Mouse (Mus musculus) left cerebral cortex, postnatal 25 days (tissue): ENCODE data around the gene Cldn34b4. TPM values are rescaled to one million over a fixed set of nuclear protein-coding genes. Genes with fewer than 3 reads are reported as not detected.

Source experiments
- DNase-seq, 2 experiments: peaks; one replicate each; pipeline ENCODE4 v3.0.0; 2022; ENCODE audit warnings: low spot score in 2 of 2, mixed read lengths in 1 of 2
- intact Hi-C: fragments of 180-260 bp; cut with DNase I; formaldehyde crosslinking; loops from one replicate; pipeline ENCODE4 v1.15.1; 2025
- total RNA-seq, 2 experiments: library from RNA; stranded (reverse); gene quantifications; 2 replicates each; pipeline ENCODE4 v1.2.3; 2021

Cldn34b4 gene
- total RNA-seq: not detected

- no peak for DNase-seq
- intact Hi-C loops: no loop called here
Observed at GRCm38 (mm10) chrX:76393050-76393449, at the start of gene Cldn34b4. Gene Cldn34b4 (plus strand): TSS chrX:76393350.

Other genes starting within 250 kb of the Cldn34b4 start
- not detected for gene Cldn34b3, start 129.0 kb upstream of the Cldn34b4 start, total RNA-seq
- gene Cldn34d, start 209.6 kb downstream of the Cldn34b4 start, total RNA-seq: not detected